Mouse (Mus musculus) cerebellum, adult 11 months (tissue): Measurements from ENCODE around the gene Krt84.

Experiments used
- DNase-seq: peaks from one replicate; pipeline ENCODE4 v3.0.0; 2022

Gene Krt84

DNA sequence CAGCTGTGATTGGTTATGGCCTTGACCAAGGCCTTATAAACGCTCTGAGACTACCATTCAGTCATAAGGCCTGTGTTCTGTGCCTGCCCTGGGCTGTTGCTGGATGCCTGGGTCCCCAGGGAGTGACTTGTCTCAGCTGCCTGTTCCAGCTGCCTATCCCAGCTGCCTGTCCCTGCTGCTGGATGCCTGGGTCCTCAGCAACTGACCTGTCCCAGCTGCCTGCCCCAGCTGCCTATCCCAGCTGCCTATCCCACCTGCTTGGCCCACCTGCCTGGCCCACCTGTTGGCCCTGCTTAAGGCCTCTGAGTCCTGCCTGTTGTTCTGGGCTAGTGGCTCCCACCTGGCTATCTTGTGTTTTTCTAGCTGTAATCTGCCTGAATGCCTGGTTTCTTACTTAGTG lies 38.4 kb downstream of the Krt84 start:
- no peak for DNase-seq

DNA sequence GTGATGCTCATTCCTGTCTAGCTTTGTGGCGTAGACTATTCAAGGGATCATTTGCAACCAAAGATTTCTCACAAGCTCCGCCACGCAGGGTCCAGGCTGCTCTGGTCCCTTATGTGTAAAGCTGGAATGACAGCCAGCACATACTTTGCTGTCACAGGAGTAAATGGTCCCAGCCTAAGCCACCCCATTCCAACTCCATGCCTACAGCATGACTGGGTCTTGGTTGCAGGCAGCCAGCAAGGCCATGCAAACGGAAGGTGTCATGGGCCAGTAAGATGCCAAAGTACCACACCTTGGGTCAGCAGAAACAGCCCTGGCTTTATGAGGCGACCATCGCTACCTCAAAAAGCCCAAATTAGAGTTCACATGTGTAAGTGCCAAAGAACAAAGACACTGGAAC lies 38.9 kb downstream of the Krt84 start:
- DNase-seq: no peak

DNA sequence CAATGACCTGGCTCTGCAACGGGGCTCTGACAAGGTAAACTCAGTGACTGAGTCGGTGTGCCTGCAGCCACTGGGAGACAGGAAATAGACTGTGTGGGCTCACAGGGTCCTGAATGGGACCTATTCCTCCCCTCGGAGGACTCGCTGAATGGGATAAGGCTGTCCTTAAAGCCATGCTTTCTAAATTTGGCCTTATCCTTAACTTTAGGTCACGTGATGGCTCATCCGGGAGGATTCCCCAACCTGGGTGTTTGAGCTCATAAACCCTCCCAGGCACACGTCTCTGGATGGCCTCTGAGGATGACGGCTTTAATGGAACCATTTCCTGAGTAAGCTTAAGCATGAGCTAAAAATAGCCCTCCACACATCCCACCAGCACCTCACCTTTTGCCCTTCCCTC lies 39.9 kb downstream of the Krt84 start:
- no peak for DNase-seq

DNA sequence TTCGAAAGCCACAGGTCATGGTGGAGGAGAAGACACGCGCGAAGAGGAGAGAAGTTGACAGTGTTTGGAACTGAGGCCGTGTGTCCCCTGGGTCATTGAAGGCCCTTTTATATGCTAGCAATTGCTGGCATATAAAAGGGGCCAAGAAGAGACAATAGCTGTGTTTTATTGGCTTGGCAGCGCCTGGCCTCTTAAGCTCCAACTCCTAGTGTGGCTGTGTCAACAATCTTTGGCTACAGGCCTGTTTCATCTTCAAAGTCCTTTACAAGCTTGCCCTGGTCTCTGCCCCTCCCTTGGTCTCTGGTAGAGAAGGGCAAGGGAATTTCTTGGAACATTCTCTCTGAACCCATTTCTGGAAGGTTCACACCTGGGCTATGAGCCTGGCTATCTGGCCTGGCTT lies 41.2 kb downstream of the Krt84 start, which contains the start of gene Krt83:
Gene Krt83 (minus strand): TSS at position 82 of the 400 bp plus-strand sequence.
- no peak for DNase-seq

DNA sequence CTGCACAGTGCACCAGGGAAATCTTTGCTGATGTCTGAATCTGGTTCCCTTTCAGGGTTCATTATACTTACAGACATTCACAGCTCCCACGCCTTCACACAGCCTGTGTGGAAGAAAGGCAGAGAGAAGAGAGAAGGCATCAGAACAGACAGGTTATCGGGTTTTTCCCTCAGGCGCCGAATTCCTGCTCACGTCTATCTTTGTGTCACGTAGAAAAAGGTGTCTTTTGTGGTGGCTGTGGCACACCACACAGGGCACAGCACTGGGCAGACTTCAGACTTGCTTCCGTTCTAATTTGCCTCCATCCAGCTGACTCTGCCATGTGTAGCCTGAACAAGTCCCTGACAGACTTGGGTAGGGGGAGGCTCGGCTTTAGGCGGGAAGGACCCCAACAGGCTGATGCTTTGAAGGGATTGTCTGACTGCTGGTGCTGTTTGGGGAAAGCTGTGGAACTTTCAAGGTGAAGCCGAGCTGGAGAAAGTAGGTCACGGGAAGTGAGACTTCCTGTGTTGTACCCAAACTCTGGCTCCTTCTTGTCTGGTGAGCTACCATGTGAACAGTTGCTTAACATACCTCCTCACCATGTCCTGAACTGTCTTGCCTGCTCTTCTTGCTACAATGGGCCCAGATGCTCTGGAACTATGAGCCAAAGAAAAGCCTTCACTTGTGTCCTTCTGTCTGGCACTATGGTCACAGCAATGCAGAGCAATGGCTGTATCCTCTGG lies 46.5 kb downstream of the Krt84 start:
- no peak for DNase-seq

DNA sequence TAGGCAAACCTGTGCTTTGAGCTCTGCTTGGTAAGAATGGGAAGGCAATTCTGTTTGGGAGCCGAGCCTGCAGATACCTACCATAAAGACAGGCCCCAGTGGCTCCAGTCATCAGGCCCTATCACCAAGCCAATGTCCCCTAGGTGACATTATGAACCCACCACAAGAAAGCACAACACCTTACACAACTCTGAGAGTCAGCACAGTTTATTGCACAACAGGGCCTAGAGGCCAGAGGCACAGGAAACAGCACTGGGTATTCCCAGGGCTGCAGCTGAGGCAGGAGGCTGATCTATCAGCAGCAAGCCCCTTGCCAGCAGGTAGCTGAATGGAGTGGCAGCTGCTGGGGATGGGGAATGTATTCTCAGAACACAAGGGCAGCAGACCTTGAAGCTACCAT lies 47.7 kb downstream of the Krt84 start:
- DNase-seq: no peak

DNA sequence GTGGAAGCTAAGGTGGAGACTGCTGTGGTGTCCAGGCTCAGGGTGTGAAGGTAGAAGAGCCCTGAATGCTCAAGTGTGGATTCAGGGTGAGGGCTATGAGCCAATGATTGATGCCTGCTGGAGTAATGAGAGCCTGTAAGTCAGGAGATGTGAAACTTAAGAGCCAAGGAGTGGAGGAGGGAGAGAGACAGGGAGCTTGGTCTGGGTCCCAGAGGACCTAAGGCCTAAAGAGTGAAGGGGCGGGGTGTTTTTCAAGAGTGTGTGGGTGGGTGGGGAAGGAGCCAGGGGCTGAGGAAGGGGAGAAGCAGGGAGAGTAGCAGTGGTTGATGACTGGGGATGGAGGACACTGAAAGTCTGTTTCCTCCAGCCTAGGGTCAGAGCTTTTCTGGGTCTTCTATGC lies 49.0 kb downstream of the Krt84 start:
- no peak for DNase-seq

DNA sequence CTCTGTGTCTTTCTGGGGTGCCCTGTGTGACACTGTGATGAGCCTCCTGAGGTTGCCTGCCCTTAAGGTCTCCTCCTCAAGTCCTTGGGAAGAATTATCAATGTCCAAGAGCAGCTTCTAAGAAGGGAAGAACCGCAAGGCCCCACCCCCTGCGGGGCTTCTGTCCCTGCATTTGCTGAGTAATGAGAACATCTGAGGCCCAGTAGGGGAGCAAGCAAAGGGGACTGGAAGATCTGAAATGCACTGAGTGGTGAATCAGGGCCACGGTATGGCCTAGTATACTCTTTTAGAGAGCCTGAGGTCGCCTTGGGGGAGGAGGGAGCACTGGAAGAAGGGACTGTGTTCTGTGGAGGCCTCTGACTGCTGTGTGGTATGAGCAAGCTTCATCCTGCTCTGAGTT lies 50.6 kb downstream of the Krt84 start:
- no peak for DNase-seq

DNA sequence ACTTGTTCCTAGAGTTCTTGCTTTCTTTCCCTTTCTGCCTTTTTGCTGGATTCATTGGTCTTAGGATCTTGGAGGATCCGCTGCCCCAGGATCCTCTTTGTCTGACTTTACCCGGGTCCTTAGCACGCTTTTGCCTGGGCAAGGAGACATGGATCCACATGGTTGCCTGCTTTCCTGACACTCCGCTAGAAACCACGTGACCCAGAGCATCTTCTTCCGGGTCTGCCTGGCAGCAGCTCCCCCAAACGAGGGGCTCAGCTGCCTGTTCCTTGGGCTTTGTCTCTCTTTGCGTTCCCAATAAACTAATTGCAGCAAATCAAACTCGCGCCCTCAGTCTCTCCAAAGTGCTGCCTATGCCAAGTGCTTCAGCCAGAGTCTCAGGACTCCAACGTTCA lies 53.0 kb downstream of the Krt84 start:
- no peak for DNase-seq

DNA sequence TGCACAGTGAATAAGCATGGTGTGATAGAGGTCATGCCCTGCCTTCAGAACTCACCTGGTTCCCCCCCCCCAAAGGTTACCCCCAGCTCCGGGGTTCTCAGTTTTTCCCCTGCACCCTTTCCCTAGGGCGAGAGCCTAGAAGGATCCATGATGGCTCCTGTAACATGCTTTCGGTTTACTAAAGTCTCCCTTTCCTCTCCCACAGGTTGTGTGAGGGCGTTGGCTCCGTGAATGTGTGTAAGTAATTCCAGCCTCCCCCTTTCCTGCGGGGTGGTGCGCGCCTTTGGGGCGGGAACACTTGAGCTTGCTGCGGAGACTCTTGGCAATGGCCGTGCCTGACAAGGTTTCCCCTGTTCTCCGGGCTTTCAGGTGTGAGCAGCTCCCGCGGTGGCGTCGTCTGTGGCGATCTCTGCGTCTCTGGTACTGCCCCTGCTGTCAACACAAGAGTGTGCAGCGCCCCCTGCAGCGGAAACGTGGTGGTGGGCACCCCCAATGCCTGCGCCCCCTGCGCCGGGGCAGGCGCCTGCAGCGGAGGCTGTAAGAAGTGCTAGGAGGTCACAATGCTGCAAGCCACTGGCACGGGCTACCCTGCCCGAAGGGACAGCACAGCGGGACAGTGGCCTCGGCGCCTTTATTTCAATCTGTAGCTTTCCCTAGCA lies 53.5 kb downstream of the Krt84 start:
- DNase-seq: peak; percentile 10
